Mouse (Mus musculus): Measurements from ENCODE around the gene Tmcc3.
"Not testable (repeated sequence)": the region's sequence is repeated elsewhere in the genome, so short reads cannot be mapped to it uniquely, and the experiment has no call there.

Gene Tmcc3

DNA sequence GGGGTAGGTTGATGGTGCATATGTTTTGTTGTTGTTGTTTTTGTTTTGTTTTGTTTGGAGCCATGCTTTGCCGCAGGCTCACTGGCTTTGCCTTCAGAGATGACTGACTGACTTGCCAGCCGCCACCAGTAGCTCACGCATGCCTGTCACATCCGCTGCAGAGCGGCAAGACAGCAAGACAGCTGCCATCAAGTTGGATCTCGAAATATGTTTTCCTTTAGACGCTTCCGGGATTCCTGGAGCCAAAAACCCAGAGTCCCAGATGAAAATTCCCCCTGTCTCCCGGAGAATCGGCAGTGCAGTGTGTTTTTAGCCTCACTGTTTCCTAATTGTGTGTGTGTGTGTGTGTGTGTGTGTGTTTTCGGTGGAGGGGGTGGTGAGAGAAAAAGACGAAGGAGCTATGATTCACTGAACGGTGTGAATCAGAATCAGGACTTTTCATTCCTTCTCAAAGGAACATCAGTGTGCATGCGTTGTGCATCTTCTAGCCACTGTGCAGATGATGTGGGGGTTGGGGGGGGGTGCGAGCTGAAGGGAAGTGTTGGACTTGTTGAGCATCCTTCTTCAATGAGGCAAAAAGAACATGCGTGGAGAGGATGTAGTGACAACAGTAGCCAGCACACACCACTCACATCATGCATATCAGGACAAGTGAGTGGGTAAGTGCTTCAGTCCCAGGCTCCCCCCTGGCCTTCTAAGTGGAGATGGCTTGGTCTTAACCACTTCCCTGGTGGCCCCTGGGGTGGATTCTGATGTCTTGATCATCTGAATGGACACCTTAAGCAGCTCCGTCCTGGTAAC, 208.8 kb downstream of the Tmcc3 start:
- no peak for DNase-seq

- no peak for DNase-seq
These were observed 209.3 kb downstream of the Tmcc3 start for GRCm38 (mm10) chr10:94521107-94521401.

DNA sequence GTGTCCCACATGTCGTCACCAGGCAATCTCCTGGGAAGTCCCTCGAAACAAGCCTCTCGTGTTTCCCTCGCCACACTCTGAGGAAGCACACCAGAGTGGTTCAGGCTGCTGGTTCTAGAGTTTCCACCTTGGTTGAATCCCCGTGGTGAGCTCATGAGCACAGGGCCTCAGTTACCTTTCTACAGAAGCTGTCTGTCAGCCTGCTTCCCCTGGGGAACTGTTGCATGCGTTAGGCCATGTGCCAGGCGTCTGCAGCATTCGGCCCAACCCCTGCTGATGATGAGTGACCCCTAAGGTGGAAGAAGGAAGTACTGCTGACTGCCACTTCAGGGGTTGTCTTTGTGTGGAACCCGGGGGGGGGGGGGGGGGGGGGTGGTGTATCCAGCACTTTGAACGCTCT, 210.0 kb downstream of the Tmcc3 start:
- no peak for DNase-seq

- DNase-seq = no peak
These were observed 211.5 kb downstream of the Tmcc3 start for GRCm38 (mm10) chr10:94523297-94523696.

DNA sequence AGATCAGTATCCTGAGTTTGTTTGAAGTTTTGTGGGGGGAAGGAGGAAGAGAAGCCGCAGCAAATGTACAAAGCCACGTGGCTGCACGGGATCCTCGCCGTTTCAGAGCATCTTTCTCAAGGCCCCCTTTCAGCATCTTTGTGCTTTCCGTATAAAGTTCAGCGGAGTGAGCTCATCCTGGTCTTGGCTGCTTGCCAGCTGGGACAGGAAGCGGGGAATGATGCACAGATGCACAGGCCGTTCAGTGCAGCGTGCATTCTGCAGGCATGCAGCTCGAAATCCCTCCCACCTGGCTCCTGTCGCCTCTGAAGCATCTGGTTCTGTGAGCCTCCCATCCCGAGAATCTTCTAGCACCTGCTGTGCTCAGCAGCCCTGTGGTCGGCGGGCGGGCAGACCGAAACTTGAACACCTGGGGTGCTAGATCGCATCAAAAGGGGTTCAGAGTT, 212.0 kb downstream of the Tmcc3 start:
- DNase-seq = peak in 1 of 2 experiments; percentile 30

- no peak for DNase-seq
These were observed 213.2 kb downstream of the Tmcc3 start for GRCm38 (mm10) chr10:94524966-94525365.

DNA sequence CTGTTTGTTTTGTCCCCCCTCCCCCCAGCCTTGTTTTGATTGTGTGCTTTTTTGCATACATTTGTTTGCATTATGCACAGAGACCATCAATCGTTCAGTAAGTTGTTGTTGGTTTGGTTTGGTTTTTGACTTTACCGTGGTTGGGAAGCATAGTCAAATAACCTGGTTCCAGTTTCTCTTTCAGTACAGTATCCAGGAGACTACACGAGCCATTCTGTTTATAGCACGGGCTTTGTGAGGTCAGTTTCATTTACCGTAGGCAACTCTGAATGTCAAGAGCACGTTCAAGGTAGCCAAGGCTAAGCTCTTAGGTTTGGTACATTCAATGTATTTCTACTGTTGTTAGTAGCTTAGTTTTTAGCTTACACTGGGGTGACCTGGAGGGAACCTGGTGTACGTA, 214.0 kb downstream of the Tmcc3 start:
- DNase-seq = no peak

DNA sequence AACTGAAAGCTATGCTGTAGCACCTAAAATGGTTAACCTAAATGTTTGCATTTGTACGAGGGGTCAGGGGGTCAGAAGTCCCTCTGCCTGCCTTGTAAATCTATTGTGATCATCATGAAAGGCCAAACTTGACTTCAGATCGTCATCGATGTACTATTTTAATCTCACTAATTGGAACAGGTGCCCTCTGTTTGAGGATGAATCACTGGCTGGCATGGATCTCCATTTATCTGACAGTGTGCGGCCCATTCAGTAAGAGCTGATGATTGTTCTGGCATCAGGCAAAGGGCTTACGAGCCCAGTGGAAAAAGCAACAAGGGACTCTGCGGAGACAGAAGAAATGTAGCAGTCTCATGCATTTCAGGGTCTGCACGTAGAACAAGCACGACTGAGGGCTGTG, 215.1 kb downstream of the Tmcc3 start:
- DNase-seq = no peak

DNA sequence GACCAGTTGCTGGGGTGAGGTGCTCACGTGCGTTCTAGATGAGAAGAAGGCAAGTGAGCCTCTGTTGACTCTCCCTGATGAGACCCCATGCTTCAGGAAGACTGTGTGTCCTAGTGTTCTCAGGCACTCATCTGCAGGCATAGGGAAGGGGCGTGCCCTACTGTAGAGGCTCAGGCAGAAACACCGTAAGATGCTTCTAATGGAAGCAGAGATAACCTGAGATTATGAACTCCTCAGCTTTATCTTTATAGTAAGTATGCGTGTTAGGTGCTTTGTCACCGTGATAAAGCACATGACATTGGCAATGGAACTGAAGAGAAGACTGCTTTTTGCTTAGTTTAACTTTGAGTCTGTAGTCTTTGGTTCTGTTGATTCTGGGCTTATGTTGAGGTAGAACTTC, 215.5 kb downstream of the Tmcc3 start:
- no peak for DNase-seq

- no peak for DNase-seq
These were observed 218.3 kb downstream of the Tmcc3 start for GRCm38 (mm10) chr10:94530079-94530478.

- DNase-seq = no peak
These were observed 219.7 kb downstream of the Tmcc3 start for GRCm38 (mm10) chr10:94531482-94531881.

DNA sequence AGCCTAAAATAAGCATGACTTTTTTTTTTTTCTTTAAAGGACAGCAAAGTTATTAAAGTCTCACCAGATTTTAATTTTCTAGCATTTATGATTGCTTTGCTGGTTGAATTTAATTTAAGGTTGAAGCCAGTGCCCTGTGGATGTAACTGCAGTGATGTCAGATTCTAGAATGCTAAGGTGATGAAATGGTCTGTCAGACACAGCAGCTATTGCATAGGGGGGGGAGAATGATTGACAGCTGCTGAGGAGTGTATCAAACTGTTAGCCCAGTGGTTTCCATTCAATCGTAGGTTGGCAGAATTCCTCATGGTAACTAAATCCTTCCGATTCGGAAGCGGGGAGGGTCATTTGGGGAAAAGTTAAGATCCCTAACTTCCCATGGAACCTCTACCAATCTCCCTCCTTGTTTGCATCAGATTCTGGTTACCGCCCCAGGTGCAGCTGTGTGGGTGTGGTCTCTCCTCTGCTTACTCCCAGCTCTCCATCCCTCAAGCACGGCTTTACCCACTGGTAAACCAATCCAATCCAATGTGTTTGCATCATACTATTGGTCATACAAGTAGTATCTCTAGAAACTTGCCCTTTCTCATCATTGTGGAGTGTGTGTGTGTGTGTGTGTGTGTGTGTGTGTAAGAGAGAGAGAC, 221.5 kb downstream of the Tmcc3 start:
- DNase-seq = no peak

- not testable (repeated sequence) for DNase-seq
These were observed 226.9 kb downstream of the Tmcc3 start for GRCm38 (mm10) chr10:94538623-94539022.

- no peak for DNase-seq
These were observed 228.5 kb downstream of the Tmcc3 start for GRCm38 (mm10) chr10:94540241-94540640.

GRCm38 (mm10) chr10:94543956-94544355, 232.2 kb downstream of the Tmcc3 start:
- no peak for DNase-seq

DNA sequence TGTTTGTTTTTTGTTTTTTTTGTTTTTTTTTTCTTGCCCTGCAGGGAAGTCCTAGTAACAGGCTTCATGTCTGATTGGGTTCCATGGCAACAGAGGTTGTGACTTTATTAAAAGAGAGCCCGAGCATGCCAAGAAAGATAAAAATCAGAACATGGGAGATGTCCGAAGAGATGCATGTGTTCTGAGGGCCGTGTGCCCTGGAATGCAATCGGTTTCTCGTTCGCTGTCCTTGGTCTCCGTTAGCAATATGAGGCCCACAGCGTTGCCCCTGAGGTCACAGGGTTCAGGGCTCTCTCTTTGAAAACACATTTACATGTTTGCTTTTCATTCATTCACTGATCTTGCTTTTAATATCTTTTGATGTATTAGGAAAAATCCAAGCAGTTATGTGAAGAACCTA, 233.1 kb downstream of the Tmcc3 start:
- no peak for DNase-seq

- peak; percentile 29 to 50 for DNase-seq
These were observed 233.7 kb downstream of the Tmcc3 start for GRCm38 (mm10) chr10:94545259-94546019.

DNA sequence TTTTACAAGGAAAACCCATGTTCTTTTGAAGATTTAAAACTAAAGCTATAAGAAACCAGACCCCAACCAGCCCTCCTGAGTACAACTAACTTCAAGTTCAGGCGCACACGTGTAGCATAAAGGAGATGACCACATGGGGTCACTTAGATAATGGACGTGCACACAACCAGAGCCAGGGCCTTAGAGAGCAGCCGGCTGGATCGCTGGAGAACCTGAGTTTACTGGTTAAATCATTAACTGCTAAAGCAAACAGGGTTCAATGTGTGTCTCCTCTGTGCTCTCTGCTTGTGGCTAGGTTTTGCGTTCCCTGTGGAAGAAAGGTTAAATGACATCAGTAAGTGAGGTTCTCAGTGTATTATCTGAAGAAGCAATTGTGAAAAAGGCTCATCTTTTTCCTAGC, 234.9 kb downstream of the Tmcc3 start:
- peak; percentile 66 to 84 for DNase-seq

- DNase-seq = peak; percentile 51 to 73
These were observed 237.9 kb downstream of the Tmcc3 start for GRCm38 (mm10) chr10:94549511-94550232.

- no peak for DNase-seq
These were observed 238.9 kb downstream of the Tmcc3 start for GRCm38 (mm10) chr10:94550649-94551048.

GRCm38 (mm10) chr10:94551065-94551464, 239.3 kb downstream of the Tmcc3 start:
- no peak for DNase-seq

- no peak for DNase-seq
These were observed 239.8 kb downstream of the Tmcc3 start for GRCm38 (mm10) chr10:94551511-94551910.

DNA sequence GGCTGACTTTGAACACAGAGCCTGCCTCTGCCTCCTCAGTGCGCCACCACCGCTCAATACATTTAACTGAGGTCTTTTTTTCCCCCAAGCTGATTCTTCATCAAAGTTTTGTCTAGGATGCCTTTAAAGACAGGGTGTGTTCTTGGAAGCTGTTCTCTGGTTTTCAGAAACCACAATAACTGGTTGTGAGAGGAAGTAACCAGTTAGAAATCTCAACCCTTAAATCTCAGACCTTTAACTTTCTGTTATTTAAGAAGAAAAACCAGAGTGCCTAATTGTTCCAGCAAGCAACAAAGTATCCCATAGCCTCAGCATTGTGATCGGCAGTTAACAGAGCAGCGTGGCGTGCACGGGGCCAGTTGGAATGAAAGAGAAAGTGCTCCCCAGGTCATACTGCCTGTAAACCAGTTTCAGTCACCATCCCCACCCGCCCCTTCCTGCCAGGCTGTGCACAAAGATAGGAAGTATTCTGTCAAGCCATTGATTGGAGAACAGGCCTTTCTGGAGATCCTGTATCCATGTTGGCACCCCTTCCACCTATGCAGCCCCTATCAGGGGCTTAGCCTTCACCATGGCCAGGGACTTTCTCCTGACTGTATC, 240.3 kb downstream of the Tmcc3 start:
- DNase-seq = no peak
